Mouse (Mus musculus): ENCODE measurements at regions not wholly inside any gene's neighbourhood (a gene's known extent, or its start where the extent isn't known, plus 50 kb on each side); places are given as distances from the start of the nearest gene placed in this dataset.

- no peak for DNase-seq (ENCODE audit: low spot score in 2 of 2)
Measured at GRCm38 (mm10) chr8:6813816-6814215, 1708.7 kb upstream of the Slc10a2 start.

- DNase-seq (ENCODE audit: low spot score in 2 of 2), result no peak
Measured at GRCm38 (mm10) chr8:6807116-6807515, 1702.0 kb upstream of the Slc10a2 start.

DNA sequence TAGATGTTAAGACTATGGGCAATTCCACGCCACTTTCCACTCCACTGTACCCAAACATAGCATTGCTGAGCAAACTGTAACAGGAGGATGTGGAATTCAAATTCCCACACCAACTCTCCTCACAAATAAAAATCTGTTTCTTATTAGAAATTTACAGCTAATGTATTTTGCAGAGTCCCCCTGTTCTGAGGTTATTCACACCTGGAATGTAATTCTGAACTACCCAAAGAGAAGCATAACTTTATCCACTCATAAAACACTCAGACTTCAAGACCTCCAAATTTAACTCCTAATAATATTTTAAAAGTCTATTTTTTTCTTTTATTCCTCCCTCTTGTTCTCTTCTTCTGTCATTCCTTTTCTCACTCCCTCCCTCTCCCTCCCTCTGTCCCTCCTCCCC, 1698.0 kb upstream of the Slc10a2 start:
- no peak for DNase-seq (ENCODE audit: low spot score in 2 of 2)

DNA sequence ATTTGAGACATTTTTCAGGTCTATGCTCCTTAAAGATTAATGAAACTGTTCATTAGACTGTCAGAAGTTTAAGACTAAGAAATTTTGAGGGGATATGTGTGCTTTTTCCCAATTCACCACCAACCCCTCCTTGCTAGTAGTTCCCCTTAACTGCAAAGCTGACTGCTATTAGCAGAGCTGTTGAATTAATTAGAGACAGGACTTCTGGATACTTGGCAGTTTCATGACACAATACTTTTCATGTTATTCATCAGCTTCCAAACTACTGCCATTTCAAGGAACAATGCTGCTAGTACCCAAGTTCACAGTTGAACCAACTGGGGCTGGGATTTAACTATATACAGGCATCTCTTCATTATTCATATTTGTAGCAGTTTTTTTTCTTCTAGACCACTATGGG, 1695.9 kb upstream of the Slc10a2 start:
- DNase-seq (ENCODE audit: low spot score in 2 of 2), result no peak

DNA sequence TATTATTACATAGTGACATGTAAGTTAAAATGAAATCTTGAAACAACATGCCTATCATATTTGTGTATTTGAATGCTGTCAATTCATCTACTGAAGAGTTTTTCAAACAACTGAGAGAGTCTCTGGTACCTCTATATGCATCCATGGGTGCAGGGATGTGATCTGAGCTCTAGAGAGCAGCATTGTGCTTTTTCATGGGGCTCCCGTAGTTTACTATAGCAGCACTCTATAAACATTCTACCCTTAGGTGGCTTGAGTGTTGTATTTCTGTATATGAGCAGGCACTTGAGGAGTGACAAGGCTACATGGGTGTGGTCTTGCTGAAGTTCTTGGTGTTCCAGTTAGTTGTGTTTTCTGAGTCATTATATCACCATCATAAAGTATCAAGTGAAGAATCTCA, 1683.9 kb upstream of the Slc10a2 start:
- no peak for DNase-seq (ENCODE audit: low spot score in 2 of 2)

DNA sequence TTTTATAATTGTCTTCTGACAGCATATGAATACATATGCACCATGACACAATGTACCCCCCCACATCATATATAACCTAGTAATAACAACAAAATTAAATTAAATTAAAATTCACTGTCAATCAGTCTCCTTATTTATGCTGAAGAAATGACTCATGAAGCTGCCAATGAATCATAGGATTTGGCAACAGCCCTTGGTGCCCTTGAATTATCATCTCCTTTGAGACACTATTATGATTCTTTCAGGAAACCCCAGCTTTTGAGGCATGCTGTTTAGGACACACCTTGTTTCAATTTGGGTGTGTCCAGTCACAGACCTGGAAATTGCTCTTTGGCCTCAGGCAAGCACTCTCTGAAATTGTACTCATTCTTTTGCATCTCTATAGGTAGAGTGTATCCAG, 1675.8 kb upstream of the Slc10a2 start:
- DNase-seq (ENCODE audit: low spot score in 2 of 2), result no peak

DNA sequence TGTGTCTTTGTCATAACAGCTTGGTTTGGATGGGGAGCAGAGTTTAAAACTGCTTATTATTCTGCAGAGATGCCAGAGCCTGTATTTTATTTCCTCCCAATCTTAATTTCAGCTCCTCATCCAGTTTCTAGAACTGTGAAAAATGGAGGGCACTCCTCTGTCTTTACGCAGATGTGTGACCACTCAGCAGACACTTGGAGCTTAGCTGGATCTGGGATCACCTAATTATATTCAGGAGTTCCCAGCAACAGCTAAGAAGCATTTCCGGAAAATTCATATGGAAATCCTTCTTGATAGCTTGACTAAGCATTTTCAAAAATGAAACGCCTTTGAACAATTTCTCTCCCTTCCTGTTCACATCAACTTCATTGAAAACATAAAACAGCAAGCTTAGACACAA, 1670.0 kb upstream of the Slc10a2 start:
- DNase-seq (ENCODE audit: low spot score in 2 of 2), result no peak

DNA sequence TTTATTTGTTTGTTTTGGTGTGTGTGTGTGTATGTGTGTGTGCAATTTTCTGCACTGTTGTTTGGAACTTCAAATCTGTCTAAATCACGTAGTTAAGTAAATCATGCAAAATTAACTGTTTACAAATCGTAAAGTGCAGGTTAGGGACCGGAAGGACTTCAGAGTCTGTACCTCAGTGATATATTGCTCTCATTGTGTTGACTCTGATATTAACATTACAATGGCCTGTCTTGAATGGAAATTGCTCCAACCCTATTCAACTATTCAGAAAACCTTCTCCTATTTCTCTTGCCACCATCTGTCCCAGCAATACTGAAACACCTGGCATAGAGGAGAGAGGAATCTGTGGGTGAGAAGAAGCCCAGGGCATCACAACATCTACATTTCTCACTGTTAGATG, 1624.4 kb upstream of the Slc10a2 start:
- DNase-seq (ENCODE audit: low spot score in 2 of 2), result no peak

DNA sequence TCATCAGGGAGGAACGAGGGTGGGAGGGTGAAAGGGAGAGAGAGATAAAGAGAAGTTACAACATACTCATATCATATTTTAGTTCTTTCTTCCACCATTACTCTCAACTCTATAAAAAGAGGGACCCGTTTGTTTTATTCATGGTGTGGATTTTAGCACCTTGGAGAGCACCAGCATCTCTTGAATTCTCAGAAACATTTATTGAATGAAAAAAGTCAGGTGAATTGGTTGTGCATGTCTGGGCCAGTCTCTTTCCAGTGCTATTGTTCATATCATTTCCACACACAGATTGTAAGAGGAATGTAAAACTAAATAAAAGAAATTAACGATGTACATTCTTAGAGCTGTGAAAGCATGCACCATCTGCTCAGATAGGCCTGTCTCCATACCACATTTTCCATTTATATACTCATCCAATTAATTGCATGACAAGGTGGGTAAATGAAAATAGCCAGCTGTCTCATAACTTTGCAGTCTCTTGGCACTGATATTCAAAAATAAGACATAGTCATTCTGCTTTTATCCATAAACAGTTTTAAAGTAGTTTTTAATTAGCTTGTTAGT, 1603.8 kb upstream of the Slc10a2 start:
- no peak for DNase-seq (ENCODE audit: low spot score in 2 of 2)

DNA sequence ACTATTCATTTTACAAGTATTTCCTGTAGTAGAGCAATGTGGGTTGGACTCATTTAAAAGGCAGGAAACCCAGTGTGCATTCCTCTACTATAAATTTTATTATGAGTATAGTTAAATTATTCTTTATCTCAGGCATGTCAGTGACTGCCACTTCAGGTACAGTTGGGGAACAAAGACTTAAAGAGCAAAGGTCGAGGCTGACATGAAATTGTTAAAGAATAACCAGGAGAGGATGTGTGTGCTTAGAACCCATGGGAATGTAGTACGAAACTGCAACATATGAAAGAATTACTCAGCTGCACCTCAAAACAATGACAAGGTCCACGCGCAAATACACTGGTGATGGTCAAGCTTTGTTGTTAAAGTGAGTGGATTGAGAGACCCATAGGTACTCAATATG, 1583.4 kb upstream of the Slc10a2 start:
- DNase-seq (ENCODE audit: low spot score in 2 of 2), result no peak

GRCm38 (mm10) chr8:6658860-6659259, 1553.7 kb upstream of the Slc10a2 start:
- no peak for DNase-seq (ENCODE audit: low spot score in 2 of 2)

GRCm38 (mm10) chr8:6657451-6657990, 1552.4 kb upstream of the Slc10a2 start:
- no peak for DNase-seq (ENCODE audit: low spot score in 2 of 2)

GRCm38 (mm10) chr8:6652180-6652579, 1547.0 kb upstream of the Slc10a2 start:
- no peak for DNase-seq (ENCODE audit: low spot score in 2 of 2)

DNA sequence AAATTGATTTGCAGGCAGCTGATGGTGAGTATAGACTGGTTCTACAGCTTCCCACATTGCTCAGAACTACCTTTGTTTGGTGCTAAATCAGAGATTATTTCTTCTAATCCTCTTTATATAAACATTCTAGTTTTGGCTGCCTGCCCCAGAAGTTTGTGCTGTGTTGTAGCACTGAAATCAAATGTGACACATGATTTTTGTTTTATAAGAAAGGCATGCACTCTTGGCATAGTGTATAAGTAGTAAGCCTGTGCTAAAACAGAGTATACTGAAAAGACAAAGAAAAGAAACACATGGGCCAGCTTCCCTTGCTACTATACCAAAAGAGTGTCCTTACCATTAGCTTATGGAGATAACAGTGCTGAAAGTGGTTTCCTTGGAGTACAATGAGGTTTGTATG, 1542.9 kb upstream of the Slc10a2 start:
- no peak for DNase-seq (ENCODE audit: low spot score in 2 of 2)

- no peak for DNase-seq (ENCODE audit: low spot score in 2 of 2)
Measured at GRCm38 (mm10) chr8:6645287-6645957, 1540.3 kb upstream of the Slc10a2 start.

- DNase-seq (ENCODE audit: low spot score in 2 of 2), result no peak
Measured at GRCm38 (mm10) chr8:6644396-6644795, 1539.2 kb upstream of the Slc10a2 start.

- no peak for DNase-seq (ENCODE audit: low spot score in 2 of 2)
Measured at GRCm38 (mm10) chr8:6627009-6627557, 1521.9 kb upstream of the Slc10a2 start.

DNA sequence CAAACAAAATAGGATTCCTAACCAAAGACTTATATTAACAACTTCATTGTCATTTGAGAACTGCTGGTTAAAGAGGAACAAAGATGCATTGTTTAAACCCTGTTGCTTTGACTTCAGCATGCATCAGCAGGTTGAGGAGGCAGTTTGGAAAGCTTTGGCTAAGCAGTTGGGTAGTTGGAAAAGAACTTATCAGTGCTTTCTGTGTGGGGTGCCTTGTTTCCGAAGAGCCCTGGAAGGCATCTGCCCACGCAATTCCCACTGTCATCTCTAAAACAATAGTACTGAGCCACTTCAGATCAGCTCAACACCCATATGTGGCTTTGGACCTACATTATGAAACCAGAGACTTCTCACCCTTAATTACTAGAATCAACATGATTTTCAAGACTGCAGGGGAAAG, 1503.7 kb upstream of the Slc10a2 start:
- DNase-seq (ENCODE audit: low spot score in 2 of 2), result no peak

- peak in 1 of 2 experiments; percentile 19 for DNase-seq (ENCODE audit: low spot score in 2 of 2)
Measured at GRCm38 (mm10) chr8:6606854-6607535, 1501.8 kb upstream of the Slc10a2 start.

DNA sequence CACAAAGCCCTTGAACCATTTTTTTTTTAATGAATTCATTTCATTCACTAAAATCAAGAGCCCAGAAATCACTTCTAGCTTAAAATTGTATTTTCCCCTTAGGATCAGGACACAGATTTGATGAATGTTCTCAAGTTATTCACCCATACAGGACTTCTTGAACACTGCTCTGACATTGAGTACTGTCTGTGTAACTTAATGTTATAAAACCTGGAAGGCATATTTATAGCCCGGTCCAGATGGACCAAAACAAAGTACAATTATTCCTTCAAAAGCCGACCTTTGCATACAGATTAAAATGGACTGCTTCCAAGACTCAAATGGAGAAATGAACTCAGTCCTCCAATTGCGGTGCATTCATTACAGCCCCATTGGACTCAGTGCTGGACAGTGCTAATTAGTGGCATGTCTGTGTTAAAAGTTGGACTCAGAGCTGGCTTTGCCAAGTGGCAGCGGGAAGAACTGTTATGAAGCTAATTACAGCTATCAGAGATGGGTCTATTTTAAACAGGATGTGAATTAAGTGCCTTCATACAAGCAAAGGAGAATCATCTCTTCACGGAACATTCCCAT, 1499.2 kb upstream of the Slc10a2 start:
- DNase-seq (ENCODE audit: low spot score in 2 of 2), result peak; percentile 10 to 21

DNA sequence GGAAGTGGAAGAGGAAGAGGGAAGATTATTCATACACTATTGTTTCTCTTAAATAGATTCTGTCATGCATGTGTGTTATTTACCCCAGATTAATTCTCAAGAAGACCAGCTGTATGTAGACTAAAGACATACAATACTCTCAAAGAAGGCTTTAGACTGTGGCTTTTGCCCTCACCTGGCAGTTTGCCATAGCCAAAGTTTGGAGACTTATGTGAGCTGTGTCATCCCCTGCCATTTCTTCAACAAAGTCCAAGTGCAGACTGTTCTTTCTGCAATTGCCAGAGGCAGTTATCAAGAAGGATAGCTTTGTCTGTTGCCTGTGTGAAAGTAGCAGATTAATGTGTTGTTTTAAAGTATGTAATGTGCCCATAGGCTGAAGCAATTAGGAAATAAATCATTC, 1485.0 kb upstream of the Slc10a2 start:
- no peak for DNase-seq (ENCODE audit: low spot score in 2 of 2)
